Mouse (Mus musculus) liver, postnatal 0 days (tissue): Measurements from ENCODE around the gene Nav2. TPM values are rescaled to one million over a fixed set of nuclear protein-coding genes. Genes with fewer than 3 reads are reported as not detected.

Experiments used
- ATAC-seq: fragments of 200-750 bp; cut with Nextera tagmentation; 2 replicates; pipeline ENCODE4 v1.8.0; 2017; ENCODE audit warnings: mild to moderate bottlenecking, moderate library complexity
- DNase-seq: peaks from one replicate; pipeline ENCODE4 v3.0.0-alpha.2; 2016
- H3K27ac ChIP-seq: fragments of 300-500 bp; sonication (generic); 2 replicates; pipeline ENCODE4 v1.5.1; 2014; ENCODE audit warnings: antibody characterized with exemption, moderate library complexity, mild to moderate bottlenecking, low read depth
- H3K27me3 ChIP-seq: fragments of 300-500 bp; sonication (generic); 2 replicates; pipeline ENCODE4 v1.6.1; 2014; ENCODE audit warnings: low read length, control low read depth, mixed read lengths; ENCODE audit not compliant: insufficient read depth
- H3K36me3 ChIP-seq: fragments of 300-500 bp; sonication (generic); replicated peaks from 2 replicates; pipeline ENCODE4 v1.6.1; 2014; ENCODE audit warnings: mild to moderate bottlenecking, control low read depth, low read length, moderate library complexity, mixed read lengths; ENCODE audit not compliant: insufficient read depth
- H3K4me1 ChIP-seq: fragments of 300-500 bp; sonication (generic); 2 replicates; pipeline ENCODE4 v1.6.1; 2014; ENCODE audit warnings: antibody characterized with exemption, mild to moderate bottlenecking, control low read depth; ENCODE audit not compliant: insufficient read depth
- H3K4me2 ChIP-seq: fragments of 300-500 bp; sonication (generic); 2 replicates; pipeline ENCODE4 v1.6.1; 2014; ENCODE audit warnings: low read depth, mild to moderate bottlenecking, low read length, moderate library complexity, mixed read lengths
- H3K4me3 ChIP-seq: fragments of 300-500 bp; sonication (generic); 2 replicates; pipeline ENCODE4 v1.5.1; 2014; ENCODE audit warnings: low read depth, low read length
- H3K9ac ChIP-seq: fragments of 300-500 bp; sonication (generic); replicated peaks from 2 replicates; pipeline ENCODE4 v1.6.1; 2014; ENCODE audit warnings: mild to moderate bottlenecking, moderate library complexity
- H3K9me3 ChIP-seq: fragments of 300-500 bp; sonication (generic); 2 replicates; pipeline ENCODE4 v1.6.1; 2016; ENCODE audit warnings: mild to moderate bottlenecking, control low read depth, low read length, mixed read lengths
- CTCF ChIP-seq: sonication (generic); IDR thresholded peaks from 2 replicates; pipeline ENCODE4 v1.5.1; 2016; ENCODE audit warnings: antibody characterized with exemption, low read depth
- EP300 ChIP-seq: IDR thresholded peaks from 2 replicates; pipeline ENCODE4 v1.6.1; 2016; ENCODE audit warnings: antibody characterized with exemption, low read depth, mild to moderate bottlenecking
- WGBS: fragments of 180-500 bp; shearing (Covaris S2); extraction: QIAGEN DNeasy Blood & Tissue Kit; methylation state at CpG from one replicate; pipeline ENCODE4 v1.1.7; 2014; ENCODE audit not compliant: insufficient replicate concordance; 5-methylcytosine and 5-hydroxymethylcytosine counted together
- polyA plus RNA-seq: library from polyadenylated mRNA; unstranded; fragments of >200 nt; fragmentation: Nextera tagmentation; extraction: Ambion mirVana; gene quantifications from 2 replicates; pipeline ENCODE4 v1.2.1, GENCODE M21; 2015

The Nav2 gene
- polyA plus RNA-seq, 1 experiment from 2014 or later: 3.3 TPM

- DNase-seq: no peak
Observed at GRCm38 (mm10) chr7:48932138-48932537, 23.6 kb downstream of the Nav2 start.

DNA sequence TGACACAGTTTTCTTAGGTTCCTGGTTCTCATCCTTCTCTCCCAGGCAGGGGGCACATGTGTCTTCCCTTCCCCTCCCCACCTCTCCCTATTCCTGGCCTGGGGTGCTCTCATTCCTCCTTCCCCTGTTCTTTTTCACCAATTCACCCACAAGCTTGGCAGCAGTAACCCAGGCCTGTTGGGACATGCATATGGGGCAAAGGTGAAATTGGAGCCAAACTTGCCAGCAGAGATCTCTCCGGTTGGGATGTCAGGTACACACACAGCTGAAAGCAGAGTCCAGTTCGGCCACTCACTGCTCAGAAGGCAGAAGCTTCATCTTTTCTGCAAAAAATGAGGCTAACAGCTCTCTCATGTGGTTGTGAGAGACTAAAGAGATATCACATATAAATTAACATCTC, 26.3 kb downstream of the Nav2 start:
- no peak overlapping the region for H3K27ac ChIP-seq
- 75% methylated on average over 2 of the region's 2 CpGs for WGBS
- H3K4me1 ChIP-seq: 0 out of 2 replicates have a peak, but pooled peaks cover 4% of the 10 kb centered on the region
- ATAC-seq (no peak), DNase-seq (no peak)
- TF ChIP-seq CTCF (no peak), EP300 (no peak)
- H3K9ac ChIP-seq: no peak overlapping the region
- H3K36me3 ChIP-seq: no peaks in the 10 kb centered on the region
- H3K4me3 ChIP-seq: no peak overlapping the region
- H3K27me3 ChIP-seq: no peaks in the 10 kb centered on the region
- H3K4me2 ChIP-seq: no peak overlapping the region
- no peaks in the 10 kb centered on the region for H3K9me3 ChIP-seq

More at GRCm38 (mm10) chr7:48932138-48932537, 23.6 kb downstream of the Nav2 start:
- no peak overlapping the region for H3K4me2 ChIP-seq
- no peak for ATAC-seq
- no peak overlapping the region for H3K4me3 ChIP-seq
- no peak for TF ChIP-seq EP300
- no peak for TF ChIP-seq CTCF
- no peaks in the 10 kb centered on the region for H3K27me3 ChIP-seq
- no peaks in the 10 kb centered on the region for H3K36me3 ChIP-seq
- no peak overlapping the region for H3K27ac ChIP-seq
- no peaks in the 10 kb centered on the region for H3K4me1 ChIP-seq
- H3K9me3 ChIP-seq: no peaks in the 10 kb centered on the region
- WGBS: 76% methylated on average over 2 of the region's 2 CpGs
- H3K9ac ChIP-seq: no peak overlapping the region

DNA sequence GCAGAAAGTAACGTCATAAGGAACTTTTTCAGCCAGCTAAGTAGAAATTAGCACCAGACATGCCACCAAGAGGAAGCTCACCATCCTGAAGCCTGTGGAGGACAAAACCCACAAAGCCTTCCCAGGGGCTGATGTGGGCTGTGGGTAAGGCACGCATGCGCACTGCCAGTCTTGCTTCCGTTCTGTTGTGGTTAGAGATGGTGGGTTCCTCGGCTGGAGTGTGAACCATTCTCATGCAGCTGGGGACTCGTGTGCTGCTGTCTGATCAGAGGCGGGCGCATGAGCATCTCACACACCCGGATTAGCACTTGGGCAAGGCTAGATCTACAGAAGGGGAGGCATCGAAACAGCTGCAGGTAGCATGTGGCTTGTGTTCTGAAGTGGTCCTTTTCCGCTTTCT, 29.0 kb downstream of the Nav2 start:
- ATAC-seq: peak; percentile 38; the same call in 1 of the 2 replicates
- no peak overlapping the region for H3K4me3 ChIP-seq

DNA sequence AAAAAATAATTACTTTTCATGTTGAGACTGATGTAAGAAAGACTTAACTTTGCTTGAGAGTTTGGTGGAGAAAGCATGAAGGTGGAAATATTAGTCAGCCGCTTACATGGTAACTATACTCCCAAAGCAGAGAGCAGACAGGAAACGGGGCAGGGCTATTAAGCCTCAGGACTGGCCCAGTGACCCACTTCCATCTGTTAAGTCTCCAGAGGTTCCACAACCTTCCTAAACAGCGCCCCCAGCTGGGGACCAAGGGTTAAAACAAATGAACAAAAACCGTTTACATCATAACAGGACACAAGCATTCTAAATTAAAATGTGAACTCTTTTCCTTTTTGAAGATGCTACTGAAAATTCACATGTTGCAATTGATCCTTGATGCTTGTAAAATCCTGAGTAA, 29.7 kb downstream of the Nav2 start:
- Histone ChIP-seq H3K4me3 (no peak overlapping the region), H3K9ac (no peak overlapping the region), H3K9me3 (no peaks in the 10 kb centered on the region), H3K27me3 (no peaks in the 10 kb centered on the region), H3K36me3 (no peaks in the 10 kb centered on the region), H3K27ac (no peak overlapping the region), H3K4me2 (peak overlapping the region; percentile 54; the same call in 1 of the 2 replicates), H3K4me1 (0 out of 2 replicates have a peak, but pooled peaks cover 4% of the 10 kb centered on the region)
- TF ChIP-seq EP300 (no peak), CTCF (peak; percentile 63)
- 7% methylated on average over 4 of the region's 4 CpGs for WGBS
- peak; percentile 62 for DNase-seq
- no peak for ATAC-seq

More for the DNA sequence above, 29.0 kb downstream of the Nav2 start:
- DNase-seq: peak; percentile 56
- WGBS: 25% methylated on average over 11 of the region's 11 CpGs
- Histone ChIP-seq H3K4me2 (peak overlapping the region; percentile 54), H3K4me1 (0 out of 2 replicates have a peak, but pooled peaks cover 4% of the 10 kb centered on the region), H3K36me3 (no peaks in the 10 kb centered on the region), H3K27ac (no peak overlapping the region), H3K9ac (no peak overlapping the region), H3K27me3 (no peaks in the 10 kb centered on the region), H3K9me3 (no peaks in the 10 kb centered on the region)
- TF ChIP-seq EP300 (no peak), CTCF (no peak)

- 52% methylated on average over 4 of the region's 4 CpGs for WGBS
- DNase-seq: no peak
- TF ChIP-seq EP300 (no peak), CTCF (no peak)
Observed at GRCm38 (mm10) chr7:48948381-48949108, 40.0 kb downstream of the Nav2 start.

DNA sequence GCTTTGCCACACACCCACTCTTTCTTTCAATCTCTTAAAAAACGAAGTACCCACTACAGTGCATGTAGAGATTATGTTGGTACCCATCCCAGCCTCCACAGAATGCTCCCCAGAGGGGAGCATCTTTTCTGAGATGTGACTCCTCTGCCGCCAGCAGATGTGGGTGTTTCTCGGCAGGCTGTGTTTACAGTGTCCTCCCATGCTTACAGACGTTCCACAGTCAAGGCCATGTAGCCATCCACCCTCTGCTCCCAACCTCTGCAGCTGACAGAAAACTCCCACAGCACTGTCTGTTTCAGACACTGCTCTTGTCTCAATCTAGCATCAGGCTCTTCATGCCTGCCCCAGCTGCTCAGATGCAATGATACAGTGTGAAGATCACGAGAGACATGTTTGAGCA, 46.0 kb downstream of the Nav2 start:
- H3K4me2 ChIP-seq: no peak overlapping the region
- H3K9ac ChIP-seq: no peak overlapping the region
- H3K9me3 ChIP-seq: no peaks in the 10 kb centered on the region
- H3K27ac ChIP-seq: no peak overlapping the region
- H3K4me1 ChIP-seq: no peaks in the 10 kb centered on the region
- no peak overlapping the region for H3K4me3 ChIP-seq
- H3K36me3 ChIP-seq: no peaks in the 10 kb centered on the region
- H3K27me3 ChIP-seq: peaks cover 22% of the 10 kb centered on the region
- TF ChIP-seq EP300 (no peak), CTCF (no peak)
- 55% methylated on average over 5 of the region's 5 CpGs for WGBS
- DNase-seq (no peak), ATAC-seq (no peak)

More at GRCm38 (mm10) chr7:48948381-48949108, 40.0 kb downstream of the Nav2 start:
- H3K27ac ChIP-seq: no peak overlapping the region
- H3K27me3 ChIP-seq: no peaks in the 10 kb centered on the region
- H3K9me3 ChIP-seq: no peaks in the 10 kb centered on the region
- no peak overlapping the region for H3K4me2 ChIP-seq
- ATAC-seq: no peak
- no peak overlapping the region for H3K9ac ChIP-seq
- no peaks in the 10 kb centered on the region for H3K4me1 ChIP-seq
- H3K36me3 ChIP-seq: no peaks in the 10 kb centered on the region
- H3K4me3 ChIP-seq: no peak overlapping the region
